Mouse (Mus musculus) forebrain, embryonic 10.5 days (tissue): ENCODE measurements around the gene BC067074. TPM values are rescaled to one million over a fixed set of nuclear protein-coding genes. Genes with fewer than 3 reads are reported as not detected.

ENCODE experiments used
- DNase-seq: peaks from one replicate; pipeline ENCODE4 v3.0.0-alpha.2; 2017; ENCODE audit warnings: low spot score; ENCODE audit errors: extremely low spot score
- H3K27ac ChIP-seq: fragments of 300-500 bp; sonication (generic); 2 replicates; pipeline ENCODE4 v1.5.1; 2016; ENCODE audit warnings: mild to moderate bottlenecking
- H3K27me3 ChIP-seq: fragments of 300-500 bp; sonication (generic); 2 replicates; pipeline ENCODE4 v1.6.1; 2016; ENCODE audit warnings: mild to moderate bottlenecking; ENCODE audit not compliant: poor library complexity, severe bottlenecking
- H3K36me3 ChIP-seq: fragments of 300-500 bp; sonication (generic); replicated peaks from 2 replicates; pipeline ENCODE4 v1.6.1; 2016; ENCODE audit warnings: mild to moderate bottlenecking, moderate library complexity
- H3K4me1 ChIP-seq: fragments of 300-500 bp; sonication (generic); 2 replicates; pipeline ENCODE4 v1.6.1; 2016
- H3K4me3 ChIP-seq: fragments of 300-500 bp; sonication (generic); 2 replicates; pipeline ENCODE4 v1.5.1; 2016; ENCODE audit warnings: mild to moderate bottlenecking, moderate library complexity
- H3K9me3 ChIP-seq: fragments of 300-500 bp; sonication (generic); 2 replicates; pipeline ENCODE4 v1.6.1; 2016; ENCODE audit warnings: mild to moderate bottlenecking, moderate library complexity
- WGBS: fragments of 180-500 bp; shearing (Covaris S2); methylation state at CpG from one replicate; pipeline ENCODE4 v1.1.7; 2016; 5-methylcytosine and 5-hydroxymethylcytosine counted together
- polyA plus RNA-seq: library from polyadenylated mRNA; unstranded; fragments of >200 nt; fragmentation: Nextera tagmentation; extraction: Ambion mirVana; gene quantifications from 2 replicates; pipeline ENCODE4 v1.2.1, GENCODE M21; 2016

Gene BC067074
- polyA plus RNA-seq, 1 experiment from 2014 or later, result 2.3 TPM

GRCm38 (mm10) chr13:113333374-113333773 is 40.4 kb downstream of the BC067074 start:
- no peak overlapping the region for H3K4me3 ChIP-seq
- H3K4me1 ChIP-seq, result peaks cover 14% of the 10 kb centered on the region
- peaks cover 4% of the 10 kb centered on the region; the same call in 1 of the 2 replicates for H3K27me3 ChIP-seq
- H3K27ac ChIP-seq, result no peak overlapping the region
- no peak for DNase-seq
- 91% methylated on average over 6 of the region's 6 CpGs for WGBS
- H3K9me3 ChIP-seq, result no peaks in the 10 kb centered on the region
- no peaks in the 10 kb centered on the region for H3K36me3 ChIP-seq

GRCm38 (mm10) chr13:113333931-113334330 is 41.0 kb downstream of the BC067074 start:
- no peaks in the 10 kb centered on the region for H3K9me3 ChIP-seq
- no peaks in the 10 kb centered on the region for H3K36me3 ChIP-seq
- no peak overlapping the region for H3K4me3 ChIP-seq
- H3K27me3 ChIP-seq, result peaks cover 4% of the 10 kb centered on the region; the same call in 1 of the 2 replicates
- no peak overlapping the region for H3K27ac ChIP-seq
- peaks cover 14% of the 10 kb centered on the region for H3K4me1 ChIP-seq
- no peak for DNase-seq
- WGBS, result 88% methylated on average over 5 of the region's 5 CpGs

GRCm38 (mm10) chr13:113334773-113335172 is 41.8 kb downstream of the BC067074 start:
- Histone ChIP-seq H3K36me3 (no peaks in the 10 kb centered on the region), H3K9me3 (no peaks in the 10 kb centered on the region), H3K27me3 (peaks cover 4% of the 10 kb centered on the region; the same call in 1 of the 2 replicates), H3K4me1 (peaks cover 14% of the 10 kb centered on the region), H3K4me3 (no peak overlapping the region), H3K27ac (no peak overlapping the region)
- WGBS, result 87% methylated on average over 4 of the region's 4 CpGs
- no peak for DNase-seq

GRCm38 (mm10) chr13:113337223-113337858 is 44.4 kb downstream of the BC067074 start:
- WGBS, result 64% methylated on average over 6 of the region's 6 CpGs
- Histone ChIP-seq H3K4me1 (peaks cover 23% of the 10 kb centered on the region), H3K36me3 (no peaks in the 10 kb centered on the region), H3K4me3 (no peak overlapping the region), H3K9me3 (no peaks in the 10 kb centered on the region), H3K27ac (no peak overlapping the region), H3K27me3 (peaks cover 4% of the 10 kb centered on the region; the same call in 1 of the 2 replicates)
- DNase-seq, result no peak

- H3K9me3 ChIP-seq, result no peaks in the 10 kb centered on the region
- 52% methylated on average over 2 of the region's 2 CpGs for WGBS
- H3K27me3 ChIP-seq, result peaks cover 4% of the 10 kb centered on the region; the same call in 1 of the 2 replicates
Measured at GRCm38 (mm10) chr13:113340644-113341043, 47.7 kb downstream of the BC067074 start.

GRCm38 (mm10) chr13:113341161-113341560 is 48.2 kb downstream of the BC067074 start:
- Histone ChIP-seq H3K36me3 (no peaks in the 10 kb centered on the region), H3K4me1 (peaks cover 22% of the 10 kb centered on the region), H3K9me3 (no peaks in the 10 kb centered on the region), H3K4me3 (no peak overlapping the region), H3K27me3 (peaks cover 2% of the 10 kb centered on the region; the same call in 1 of the 2 replicates), H3K27ac (no peak overlapping the region)
- no peak for DNase-seq

More at GRCm38 (mm10) chr13:113340644-113341043, 47.7 kb downstream of the BC067074 start:
- no peak for DNase-seq
- Histone ChIP-seq H3K4me3 (no peak overlapping the region), H3K4me1 (peaks cover 22% of the 10 kb centered on the region), H3K27ac (no peak overlapping the region), H3K36me3 (no peaks in the 10 kb centered on the region)

- H3K36me3 ChIP-seq, result no peaks in the 10 kb centered on the region
- peaks cover 24% of the 10 kb centered on the region for H3K4me1 ChIP-seq
- H3K27ac ChIP-seq, result no peak overlapping the region
- no peaks in the 10 kb centered on the region for H3K27me3 ChIP-seq
- DNase-seq, result no peak
- H3K4me3 ChIP-seq, result no peak overlapping the region
- no peaks in the 10 kb centered on the region for H3K9me3 ChIP-seq
- WGBS, result 83% methylated on average over 10 of the region's 10 CpGs
Measured at GRCm38 (mm10) chr13:113342355-113342919, 49.5 kb downstream of the BC067074 start.

GRCm38 (mm10) chr13:113350743-113351430 is 57.9 kb downstream of the BC067074 start:
- Histone ChIP-seq H3K36me3 (no peaks in the 10 kb centered on the region), H3K27me3 (peaks cover 39% of the 10 kb centered on the region), H3K9me3 (no peaks in the 10 kb centered on the region), H3K4me3 (no peak overlapping the region), H3K27ac (no peak overlapping the region), H3K4me1 (peaks cover 41% of the 10 kb centered on the region)
- no peak for DNase-seq
- 69% methylated on average over 11 of the region's 11 CpGs for WGBS

- Histone ChIP-seq H3K4me3 (no peak overlapping the region), H3K27ac (no peak overlapping the region), H3K9me3 (no peaks in the 10 kb centered on the region), H3K36me3 (no peaks in the 10 kb centered on the region), H3K4me1 (peaks cover 41% of the 10 kb centered on the region), H3K27me3 (peaks cover 47% of the 10 kb centered on the region)
- 84% methylated on average over 3 of the region's 3 CpGs for WGBS
- no peak for DNase-seq
Measured at GRCm38 (mm10) chr13:113353546-113353945, 60.6 kb downstream of the BC067074 start.

- H3K4me3 ChIP-seq, result no peak overlapping the region
- no peaks in the 10 kb centered on the region for H3K36me3 ChIP-seq
- 95% methylated on average over 4 of the region's 4 CpGs for WGBS
- H3K9me3 ChIP-seq, result no peaks in the 10 kb centered on the region
- H3K27ac ChIP-seq, result no peak overlapping the region
- H3K27me3 ChIP-seq, result peaks cover 44% of the 10 kb centered on the region
- DNase-seq, result no peak
- peaks cover 41% of the 10 kb centered on the region for H3K4me1 ChIP-seq
Measured at GRCm38 (mm10) chr13:113353955-113354354, 61.0 kb downstream of the BC067074 start.

GRCm38 (mm10) chr13:113355022-113355421 is 62.1 kb downstream of the BC067074 start:
- H3K9me3 ChIP-seq, result no peaks in the 10 kb centered on the region
- H3K4me1 ChIP-seq, result peaks cover 41% of the 10 kb centered on the region
- H3K4me3 ChIP-seq, result no peak overlapping the region
- DNase-seq, result no peak
- H3K27ac ChIP-seq, result no peak overlapping the region
- 15% methylated on average over 4 of the region's 4 CpGs for WGBS
- no peaks in the 10 kb centered on the region for H3K36me3 ChIP-seq
- peaks cover 44% of the 10 kb centered on the region for H3K27me3 ChIP-seq

GRCm38 (mm10) chr13:113357438-113358144 is 64.6 kb downstream of the BC067074 start:
- no peak for DNase-seq
- H3K27ac ChIP-seq, result no peak overlapping the region
- H3K4me3 ChIP-seq, result no peak overlapping the region
- peaks cover 32% of the 10 kb centered on the region for H3K4me1 ChIP-seq
- no peaks in the 10 kb centered on the region for H3K36me3 ChIP-seq
- H3K9me3 ChIP-seq, result no peaks in the 10 kb centered on the region
- 90% methylated on average over 13 of the region's 13 CpGs for WGBS
- peaks cover 31% of the 10 kb centered on the region for H3K27me3 ChIP-seq
